Mouse (Mus musculus) forebrain, embryonic 10.5 days (tissue): ENCODE results near the gene Cnih3. TPM values are rescaled to one million over a fixed set of nuclear protein-coding genes. Genes with fewer than 3 reads are reported as not detected.

Experiments
- DNase-seq: peaks from one replicate; pipeline ENCODE4 v3.0.0-alpha.2; 2017; ENCODE audit warnings: low spot score; ENCODE audit errors: extremely low spot score
- H3K27ac ChIP-seq: fragments of 300-500 bp; sonication (generic); 2 replicates; pipeline ENCODE4 v1.5.1; 2016; ENCODE audit warnings: mild to moderate bottlenecking
- H3K27me3 ChIP-seq: fragments of 300-500 bp; sonication (generic); 2 replicates; pipeline ENCODE4 v1.6.1; 2016; ENCODE audit warnings: mild to moderate bottlenecking; ENCODE audit not compliant: poor library complexity, severe bottlenecking
- H3K36me3 ChIP-seq: fragments of 300-500 bp; sonication (generic); replicated peaks from 2 replicates; pipeline ENCODE4 v1.6.1; 2016; ENCODE audit warnings: mild to moderate bottlenecking, moderate library complexity
- H3K4me1 ChIP-seq: fragments of 300-500 bp; sonication (generic); 2 replicates; pipeline ENCODE4 v1.6.1; 2016
- H3K4me3 ChIP-seq: fragments of 300-500 bp; sonication (generic); 2 replicates; pipeline ENCODE4 v1.5.1; 2016; ENCODE audit warnings: mild to moderate bottlenecking, moderate library complexity
- H3K9me3 ChIP-seq: fragments of 300-500 bp; sonication (generic); 2 replicates; pipeline ENCODE4 v1.6.1; 2016; ENCODE audit warnings: mild to moderate bottlenecking, moderate library complexity
- WGBS: fragments of 180-500 bp; shearing (Covaris S2); methylation state at CpG from one replicate; pipeline ENCODE4 v1.1.7; 2016; 5-methylcytosine and 5-hydroxymethylcytosine counted together
- polyA plus RNA-seq: library from polyadenylated mRNA; unstranded; fragments of >200 nt; fragmentation: Nextera tagmentation; extraction: Ambion mirVana; gene quantifications from 2 replicates; pipeline ENCODE4 v1.2.1, GENCODE M21; 2016

Gene Cnih3
- polyA plus RNA-seq, 1 experiment from 2014 or later = 1.3 TPM

DNA sequence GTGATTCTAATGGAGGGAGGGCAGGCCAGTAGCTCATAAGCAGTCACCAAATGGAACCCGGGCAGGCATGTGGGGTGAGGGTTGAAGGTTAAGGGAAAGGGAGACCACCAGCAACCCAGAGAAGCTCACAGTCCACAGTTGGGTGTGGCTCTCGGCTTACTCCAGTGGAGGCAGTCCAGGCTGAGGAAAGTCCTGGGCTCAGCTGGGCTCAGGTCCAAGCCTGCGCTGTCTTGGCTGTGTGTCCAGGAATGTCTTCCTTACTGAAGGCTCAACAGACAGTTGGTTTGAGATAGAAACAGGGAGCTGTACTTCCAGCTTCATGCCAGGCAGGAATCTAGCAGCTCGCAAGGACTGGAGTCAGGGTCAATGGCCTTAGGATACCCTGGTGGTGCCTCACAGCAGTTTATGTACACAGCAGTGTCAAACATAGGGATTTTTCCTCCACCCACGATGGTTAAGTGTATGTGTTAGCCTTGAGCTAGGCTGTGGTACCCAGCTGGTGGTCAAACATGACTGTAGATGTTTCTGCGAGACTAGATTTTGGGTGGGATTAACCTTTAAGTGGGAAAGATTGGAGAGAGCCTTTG lies 65.6 kb downstream of the Cnih3 start:
- Histone ChIP-seq H3K27me3 (0 out of 2 replicates have a peak, but pooled peaks cover 11% of the 10 kb centered on the region), H3K4me3 (no peak overlapping the region), H3K9me3 (no peaks in the 10 kb centered on the region), H3K4me1 (peaks cover 26% of the 10 kb centered on the region), H3K36me3 (no peaks in the 10 kb centered on the region), H3K27ac (no peak overlapping the region)
- WGBS = 84% methylated on average over 6 of the region's 6 CpGs
- no peak for DNase-seq

DNA sequence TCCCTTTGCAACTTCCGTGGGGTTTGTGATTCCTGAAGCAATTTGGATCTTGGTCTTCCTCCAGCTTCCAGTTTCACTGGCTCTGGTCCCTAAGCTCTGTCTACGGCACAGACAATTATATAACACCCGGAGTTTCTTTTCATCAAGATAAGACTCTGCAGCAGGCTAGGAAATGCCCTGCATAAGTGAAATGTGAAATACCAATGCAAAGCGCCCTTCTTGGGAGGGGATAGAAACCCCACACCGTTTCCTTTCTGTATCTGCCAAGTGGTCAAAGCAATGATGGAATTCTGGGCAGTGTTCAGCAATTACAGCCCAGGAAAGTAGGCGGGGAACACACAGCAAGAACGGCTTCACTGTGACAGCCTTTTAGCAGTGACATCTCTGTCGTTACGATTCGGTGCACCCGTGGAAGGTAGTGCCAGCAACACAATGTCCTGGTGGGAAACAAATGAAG lies 67.7 kb downstream of the Cnih3 start:
- Histone ChIP-seq H3K9me3 (no peaks in the 10 kb centered on the region), H3K27me3 (0 out of 2 replicates have a peak, but pooled peaks cover 11% of the 10 kb centered on the region)
- WGBS = 56% methylated on average over 11 of the region's 11 CpGs

GRCm38 (mm10) chr1:181422796-181423195 lies 70.4 kb downstream of the Cnih3 start:
- 0 out of 2 replicates have a peak, but pooled peaks cover 11% of the 10 kb centered on the region for H3K27me3 ChIP-seq
- H3K9me3 ChIP-seq = no peaks in the 10 kb centered on the region
- DNase-seq = no peak
- 85% methylated on average over 6 of the region's 6 CpGs for WGBS
- no peak overlapping the region for H3K27ac ChIP-seq
- H3K4me3 ChIP-seq = no peak overlapping the region
- H3K36me3 ChIP-seq = no peaks in the 10 kb centered on the region
- peaks cover 24% of the 10 kb centered on the region for H3K4me1 ChIP-seq

More for the DNA sequence above, 67.7 kb downstream of the Cnih3 start:
- Histone ChIP-seq H3K4me1 (peaks cover 26% of the 10 kb centered on the region), H3K36me3 (no peaks in the 10 kb centered on the region), H3K27ac (no peak overlapping the region), H3K4me3 (no peak overlapping the region)
- no peak for DNase-seq

- WGBS = 91% methylated on average over 3 of the region's 3 CpGs
- Histone ChIP-seq H3K4me3 (no peak overlapping the region), H3K27ac (no peak overlapping the region), H3K4me1 (peaks cover 5% of the 10 kb centered on the region), H3K9me3 (no peaks in the 10 kb centered on the region), H3K27me3 (0 out of 2 replicates have a peak, but pooled peaks cover 11% of the 10 kb centered on the region), H3K36me3 (no peaks in the 10 kb centered on the region)
- no peak for DNase-seq
Measured at GRCm38 (mm10) chr1:181424922-181425321, 72.5 kb downstream of the Cnih3 start.

DNA sequence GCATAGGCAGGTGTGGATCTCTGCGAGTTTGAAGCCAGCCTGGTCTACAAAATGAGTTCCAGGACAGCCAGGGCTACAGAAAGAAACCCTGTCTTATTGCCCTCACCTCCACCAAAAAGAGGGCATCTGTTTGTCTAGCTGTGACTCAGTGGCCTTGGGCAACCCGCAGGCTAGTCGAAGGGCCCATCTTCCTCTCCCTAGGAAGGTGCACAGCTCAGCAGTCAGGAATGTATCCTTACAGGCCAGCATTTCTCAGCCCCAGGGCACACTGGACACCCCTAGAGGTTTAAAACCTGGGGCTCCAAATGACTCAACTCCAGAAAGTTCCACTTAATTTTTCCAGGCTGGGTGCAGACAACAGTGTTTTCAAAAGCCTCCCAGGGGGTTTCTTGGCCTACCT lies 73.0 kb downstream of the Cnih3 start:
- DNase-seq = no peak
- 88% methylated on average over 3 of the region's 3 CpGs for WGBS

GRCm38 (mm10) chr1:181426406-181426805 lies 74.0 kb downstream of the Cnih3 start:
- Histone ChIP-seq H3K9me3 (no peaks in the 10 kb centered on the region), H3K27me3 (0 out of 2 replicates have a peak, but pooled peaks cover 4% of the 10 kb centered on the region), H3K4me1 (no peaks in the 10 kb centered on the region), H3K36me3 (no peaks in the 10 kb centered on the region), H3K27ac (no peak overlapping the region), H3K4me3 (no peak overlapping the region)
- no peak for DNase-seq
- 84% methylated on average over 5 of the region's 5 CpGs for WGBS

More for the DNA sequence above, 73.0 kb downstream of the Cnih3 start:
- Histone ChIP-seq H3K27ac (no peak overlapping the region), H3K36me3 (no peaks in the 10 kb centered on the region), H3K9me3 (no peaks in the 10 kb centered on the region), H3K27me3 (0 out of 2 replicates have a peak, but pooled peaks cover 11% of the 10 kb centered on the region), H3K4me1 (peaks cover under 1% of the 10 kb centered on the region; the same call in 1 of the 2 replicates), H3K4me3 (no peak overlapping the region)

DNA sequence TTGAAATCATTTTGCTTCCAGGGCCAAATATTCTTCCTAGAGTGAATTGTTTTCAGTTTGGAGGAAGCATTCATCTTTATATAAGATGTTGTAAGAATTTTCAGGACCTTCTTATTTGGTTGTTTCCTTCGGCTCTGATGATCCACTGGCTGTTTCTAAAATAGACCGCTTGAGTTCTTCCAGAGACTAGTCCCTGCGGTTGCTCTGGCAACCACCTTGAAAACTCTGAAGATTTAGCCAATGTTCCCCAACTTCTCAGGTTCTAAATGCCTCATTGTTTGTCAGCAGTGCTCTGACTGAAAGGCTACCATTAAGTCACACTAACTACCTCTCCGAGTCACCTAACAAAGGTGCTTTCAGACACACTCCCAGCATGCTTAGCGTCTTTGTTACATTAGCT lies 80.8 kb downstream of the Cnih3 start:
- H3K36me3 ChIP-seq = no peaks in the 10 kb centered on the region
- no peaks in the 10 kb centered on the region for H3K9me3 ChIP-seq
- H3K27ac ChIP-seq = no peak overlapping the region
- 83% methylated on average over 5 of the region's 5 CpGs for WGBS
- no peak for DNase-seq
- H3K27me3 ChIP-seq = no peaks in the 10 kb centered on the region
- no peak overlapping the region for H3K4me3 ChIP-seq
- peaks cover 8% of the 10 kb centered on the region for H3K4me1 ChIP-seq

- no peak for DNase-seq
- no peak overlapping the region; the same call in 1 of the 2 replicates for H3K27ac ChIP-seq
- H3K9me3 ChIP-seq = no peaks in the 10 kb centered on the region
- H3K4me3 ChIP-seq = no peak overlapping the region
- no peaks in the 10 kb centered on the region for H3K27me3 ChIP-seq
- 86% methylated on average over 5 of the region's 5 CpGs for WGBS
- H3K36me3 ChIP-seq = no peaks in the 10 kb centered on the region
- peaks cover 8% of the 10 kb centered on the region for H3K4me1 ChIP-seq
Measured at GRCm38 (mm10) chr1:181435414-181435813, 83.0 kb downstream of the Cnih3 start.

GRCm38 (mm10) chr1:181440982-181441603 lies 88.7 kb downstream of the Cnih3 start:
- Histone ChIP-seq H3K4me1 (peaks cover under 1% of the 10 kb centered on the region), H3K27me3 (no peaks in the 10 kb centered on the region), H3K36me3 (no peaks in the 10 kb centered on the region), H3K9me3 (no peaks in the 10 kb centered on the region), H3K27ac (no peak overlapping the region), H3K4me3 (no peak overlapping the region)
- no peak for DNase-seq
- 79% methylated on average over 8 of the region's 8 CpGs for WGBS

DNA sequence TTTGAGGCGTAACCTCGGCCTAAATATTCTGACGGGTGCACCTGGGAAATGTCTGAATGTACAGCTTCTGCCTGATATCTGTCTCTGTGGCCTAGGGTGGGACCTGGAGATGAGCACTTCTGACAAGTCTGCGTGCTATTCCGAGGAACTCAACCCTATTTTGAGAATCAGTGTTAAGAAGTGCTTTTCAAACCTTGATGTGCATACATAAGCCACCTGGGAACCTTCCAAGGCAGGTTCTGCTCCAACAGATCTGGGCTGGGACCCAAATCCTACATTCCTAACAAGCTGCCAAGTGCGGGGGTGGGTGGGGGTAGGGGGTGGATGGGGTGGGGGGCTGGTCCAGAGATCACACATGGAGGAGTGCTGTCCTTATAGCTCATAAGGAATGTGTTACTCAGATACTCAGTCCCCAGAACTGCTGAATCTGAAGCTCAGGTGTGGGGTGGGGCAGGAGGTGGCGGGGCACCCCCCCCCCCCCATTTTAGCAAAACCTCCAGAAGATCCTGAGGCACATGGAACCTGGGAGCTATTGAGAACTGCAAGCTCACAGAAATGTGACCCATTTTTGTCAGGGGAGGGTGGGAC lies 89.3 kb downstream of the Cnih3 start:
- DNase-seq = no peak
- 88% methylated on average over 7 of the region's 7 CpGs for WGBS
- H3K36me3 ChIP-seq = no peaks in the 10 kb centered on the region

DNA sequence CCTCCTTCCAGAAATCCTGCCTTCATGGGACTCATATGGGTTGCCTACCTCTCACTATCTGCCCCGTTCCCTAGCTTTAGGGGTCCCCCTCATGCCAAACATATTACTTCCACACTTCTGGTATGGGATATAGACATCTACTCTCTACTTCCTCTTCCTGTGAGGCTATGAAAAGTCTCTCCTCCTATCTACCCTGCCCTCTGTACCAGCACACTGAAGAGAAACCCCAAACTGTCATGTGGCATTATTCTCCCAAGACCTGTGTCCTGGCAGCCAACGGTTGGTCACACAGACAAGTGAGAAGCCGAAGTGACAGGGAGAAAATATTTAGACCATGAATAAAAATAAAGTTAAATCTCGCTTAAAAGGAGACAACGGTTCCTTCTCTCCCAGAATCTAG lies 92.6 kb downstream of the Cnih3 start:
- Histone ChIP-seq H3K4me1 (no peaks in the 10 kb centered on the region), H3K27me3 (no peaks in the 10 kb centered on the region), H3K36me3 (no peaks in the 10 kb centered on the region), H3K4me3 (no peak overlapping the region), H3K27ac (no peak overlapping the region), H3K9me3 (no peaks in the 10 kb centered on the region)
- no peak for DNase-seq
- WGBS = 95% methylated on average over 5 of the region's 5 CpGs

More for the DNA sequence above, 89.3 kb downstream of the Cnih3 start:
- Histone ChIP-seq H3K4me3 (no peak overlapping the region), H3K27me3 (no peaks in the 10 kb centered on the region), H3K4me1 (no peaks in the 10 kb centered on the region), H3K27ac (no peak overlapping the region), H3K9me3 (no peaks in the 10 kb centered on the region)

- Histone ChIP-seq H3K27ac (no peak overlapping the region), H3K4me1 (no peaks in the 10 kb centered on the region), H3K9me3 (no peaks in the 10 kb centered on the region), H3K27me3 (no peaks in the 10 kb centered on the region), H3K36me3 (no peaks in the 10 kb centered on the region), H3K4me3 (no peak overlapping the region)
- no peak for DNase-seq
- WGBS = 77% methylated on average over 1 of the region's 1 CpGs
Measured at GRCm38 (mm10) chr1:181445630-181446257, 93.3 kb downstream of the Cnih3 start.
